Mouse (Mus musculus) testis, adult 2 months (tissue): ENCODE data around the gene Ddr2.

ENCODE experiments used
- CTCF ChIP-seq: fragments of 200-500 bp; IDR thresholded peaks from 2 replicates; pipeline ENCODE4 v1.5.1; 2012; ENCODE audit warnings: low read depth, mild to moderate bottlenecking, inconsistent platforms, low read length, moderate library complexity; ENCODE audit not compliant: control insufficient read depth, insufficient read depth, insufficient replicate concordance
- POLR2A ChIP-seq: fragments of 200-500 bp; IDR thresholded peaks from 2 replicates; pipeline ENCODE4 v1.6.1; 2012; ENCODE audit warnings: low read depth, mild to moderate bottlenecking, inconsistent platforms, low read length, moderate library complexity; ENCODE audit not compliant: control insufficient read depth

DNA sequence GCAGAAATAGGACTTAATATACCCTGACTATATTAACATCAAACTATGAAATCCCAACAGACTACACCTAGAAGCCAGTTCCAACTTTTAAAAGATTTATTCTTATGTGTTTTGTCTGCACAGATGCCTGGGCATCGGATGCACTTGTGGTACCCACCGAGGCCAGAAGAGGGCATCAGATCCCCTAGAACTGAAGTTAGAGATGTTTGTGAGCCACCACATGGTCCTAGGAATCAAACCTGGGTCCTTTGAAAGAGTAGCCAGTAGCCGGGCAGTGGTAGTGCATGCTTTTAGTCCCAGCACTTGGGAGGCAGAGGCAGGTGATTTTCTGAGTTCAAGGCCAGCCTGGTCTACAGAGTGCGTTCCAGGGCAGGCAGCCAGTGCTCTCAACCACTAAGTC is 159.9 kb downstream of the Ddr2 start:
- TF ChIP-seq CTCF: peak; percentile 17; the same call in 1 of the 2 replicates
- TF ChIP-seq POLR2A: no peak
